Mouse (Mus musculus) CD8-positive naive resting alpha-beta T cell, adult 2 months (primary cell): ENCODE measurements around the gene Mad2l1bp.

Experiments used
- DNase-seq, 2 experiments: peaks; one replicate each; pipeline ENCODE4 v3.0.0; 2022; ENCODE audit warnings: low read depth in 2 of 2, low spot score in 2 of 2

Mad2l1bp gene

DNA sequence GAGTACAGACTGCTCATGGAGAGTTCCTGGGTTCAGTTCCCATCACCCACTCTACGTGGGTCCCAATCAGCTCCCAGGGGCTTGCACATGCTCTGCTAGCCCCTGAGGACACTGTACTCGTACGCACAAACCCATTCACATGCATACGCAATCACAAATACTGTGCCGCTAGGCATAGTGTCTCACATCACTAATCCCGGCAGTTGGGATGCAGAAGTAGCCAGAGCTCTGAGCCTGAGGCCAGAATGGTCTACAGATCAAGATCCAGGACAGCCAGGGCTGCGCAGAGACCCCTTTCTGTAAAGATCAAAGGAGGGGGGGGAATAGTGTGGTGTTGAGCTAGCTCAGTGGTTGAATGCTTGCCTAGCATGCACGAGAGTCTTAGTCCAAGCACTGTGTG lies 3.8 kb upstream of the Mad2l1bp start:
- DNase-seq: no peak

DNA sequence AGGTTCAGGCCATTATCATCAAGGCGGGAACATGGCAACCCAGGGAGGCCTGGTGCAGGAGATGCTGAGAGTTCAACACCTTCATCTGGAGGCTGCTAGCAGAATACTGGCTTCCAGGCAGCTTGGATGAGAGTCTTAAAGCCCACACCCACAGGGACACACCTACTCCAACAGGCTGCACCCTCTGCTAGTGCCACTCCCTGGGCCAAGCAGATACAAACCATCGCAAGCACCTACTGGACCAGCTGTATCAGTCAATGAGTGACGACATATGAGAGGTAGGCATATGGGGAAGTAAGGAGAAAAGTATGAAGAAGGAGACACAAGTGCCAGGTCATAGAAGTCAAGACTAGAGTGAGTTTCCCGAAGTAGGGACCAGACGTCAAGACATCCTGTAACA lies 3.3 kb upstream of the Mad2l1bp start:
- no peak for DNase-seq

DNA sequence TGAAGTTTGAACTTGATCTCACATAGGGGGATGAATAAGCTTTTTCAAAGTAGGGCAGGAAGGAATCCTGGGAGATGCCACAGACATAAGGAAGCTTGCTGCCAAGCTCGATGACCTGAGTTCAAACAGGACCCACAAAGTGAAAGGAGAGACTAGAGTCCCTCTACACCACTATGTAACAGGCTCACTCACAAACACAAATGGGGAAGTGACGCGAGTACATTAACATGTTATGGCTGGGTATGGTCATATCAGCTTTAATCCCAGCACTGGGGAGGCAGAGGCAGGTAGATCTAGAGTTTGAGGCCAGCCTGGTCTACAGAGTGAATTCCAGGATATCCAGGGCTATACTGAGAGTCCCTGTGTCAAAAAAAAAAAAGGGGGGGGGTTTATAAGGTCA lies 983 bp upstream of the Mad2l1bp start:
- no peak for DNase-seq

DNA sequence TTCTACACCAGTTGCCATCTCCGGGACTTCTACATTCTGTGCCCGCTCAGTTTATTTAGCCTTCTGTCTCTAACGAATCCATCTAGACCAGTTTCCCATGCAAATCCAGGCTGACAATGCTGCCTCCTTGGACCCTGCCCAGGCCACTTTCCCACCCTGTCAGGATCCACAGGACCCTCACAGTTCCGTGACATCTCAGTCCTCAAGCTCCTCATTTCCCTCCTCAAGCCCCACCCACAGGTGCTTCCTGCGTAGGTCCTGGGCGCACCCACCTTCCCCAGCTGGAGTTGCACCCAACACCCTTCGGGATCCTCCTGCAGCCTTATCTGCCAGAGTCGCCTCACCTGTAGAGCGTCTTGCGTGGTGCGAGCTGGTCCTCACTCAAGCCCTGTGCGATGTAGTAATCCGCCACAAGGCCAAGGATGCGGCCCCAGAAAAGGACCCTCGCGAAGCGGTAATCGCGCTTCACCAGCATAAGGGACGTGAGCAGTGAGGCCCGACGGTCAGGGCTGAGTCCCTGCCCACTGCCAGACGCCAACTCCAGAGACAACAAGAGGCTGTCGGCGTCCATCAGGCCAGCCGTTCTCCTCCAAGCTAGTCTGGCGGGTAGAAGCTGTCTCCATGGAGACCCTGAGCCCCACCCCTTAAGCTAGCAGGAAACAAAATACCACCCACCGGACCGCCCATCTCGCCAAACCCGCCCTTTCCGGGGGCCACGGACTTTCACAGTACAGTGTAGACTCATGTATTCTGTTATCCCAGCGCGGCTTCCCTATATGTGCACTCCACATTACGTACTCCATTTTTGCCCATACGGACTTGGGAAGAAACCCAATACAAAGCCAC lies 9.6 kb downstream of the Mad2l1bp start, which contains the start of gene Rsph9:
Gene Rsph9, minus strand, starts transcription at position 639 of the 846 bp plus-strand sequence.
- peak; percentile 57 to 67 for DNase-seq

DNA sequence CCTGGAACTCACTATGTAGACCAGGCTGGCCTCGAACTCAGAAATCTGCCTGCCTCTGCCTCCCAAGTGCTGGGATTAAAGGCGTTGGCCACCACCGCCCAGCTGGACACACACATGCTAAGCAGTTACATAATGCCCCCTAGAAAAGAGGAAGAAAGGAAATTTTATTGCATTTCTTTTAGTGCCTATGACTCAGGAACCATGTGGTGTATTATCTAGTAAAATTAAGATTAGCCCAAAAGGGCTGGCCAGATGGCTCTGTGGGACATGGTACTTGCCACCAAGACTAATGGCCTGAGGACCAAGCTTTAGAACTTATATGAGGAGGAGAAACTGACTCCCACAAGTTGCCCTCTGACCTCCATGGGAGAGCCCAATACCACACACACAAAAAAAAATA lies 13.5 kb downstream of the Mad2l1bp start:
- no peak for DNase-seq

DNA sequence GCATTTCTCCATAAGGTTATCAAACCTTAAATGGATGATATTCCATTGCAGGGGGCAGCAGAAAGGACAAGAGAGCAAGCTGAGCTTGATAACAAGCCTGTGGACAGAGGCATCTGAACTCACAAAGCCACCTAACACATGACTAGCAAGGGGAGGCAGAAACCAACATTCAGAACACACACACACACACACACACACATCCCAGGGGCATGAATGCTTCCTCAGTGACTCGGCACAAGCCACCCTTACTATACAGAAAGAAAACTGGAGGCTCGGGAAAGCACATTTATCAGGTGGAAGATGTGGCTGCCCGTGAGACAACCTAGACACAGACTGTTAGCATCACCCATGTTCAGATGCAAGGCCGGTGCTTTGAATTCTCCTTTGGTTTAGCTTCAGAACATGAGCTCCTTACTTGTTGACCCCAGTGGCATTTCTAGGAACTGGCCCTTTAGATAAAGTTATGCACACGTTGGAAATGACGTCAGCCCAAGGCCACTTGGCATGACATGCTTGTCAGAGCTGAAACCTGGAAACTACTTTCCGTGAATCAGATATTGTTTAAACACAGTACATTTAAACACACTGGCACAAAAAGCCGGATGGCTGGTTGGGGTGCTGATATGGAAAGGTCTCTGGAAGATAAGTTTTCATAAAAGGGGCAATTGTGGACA lies 14.7 kb downstream of the Mad2l1bp start:
- DNase-seq: no peak

DNA sequence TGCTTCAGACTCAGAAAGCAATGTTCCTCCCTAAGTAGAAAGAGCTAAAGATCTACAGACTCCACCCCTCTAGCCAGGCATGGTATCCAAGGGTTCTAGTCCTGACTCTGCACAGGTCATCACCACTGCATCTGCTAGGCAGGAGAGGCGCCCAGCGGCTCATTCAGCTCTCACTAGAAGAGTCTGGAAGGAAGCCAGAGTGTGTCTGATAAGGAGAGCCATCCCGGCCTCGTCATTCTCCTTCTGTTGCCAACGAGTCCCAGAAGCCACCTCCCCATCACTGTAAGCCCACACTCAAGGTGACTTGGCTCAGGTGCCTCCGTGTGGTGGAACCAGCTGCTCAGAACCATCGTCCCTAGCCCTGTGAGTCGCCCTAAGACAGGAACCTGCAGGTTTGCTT lies 20.5 kb downstream of the Mad2l1bp start:
- DNase-seq: no peak

DNA sequence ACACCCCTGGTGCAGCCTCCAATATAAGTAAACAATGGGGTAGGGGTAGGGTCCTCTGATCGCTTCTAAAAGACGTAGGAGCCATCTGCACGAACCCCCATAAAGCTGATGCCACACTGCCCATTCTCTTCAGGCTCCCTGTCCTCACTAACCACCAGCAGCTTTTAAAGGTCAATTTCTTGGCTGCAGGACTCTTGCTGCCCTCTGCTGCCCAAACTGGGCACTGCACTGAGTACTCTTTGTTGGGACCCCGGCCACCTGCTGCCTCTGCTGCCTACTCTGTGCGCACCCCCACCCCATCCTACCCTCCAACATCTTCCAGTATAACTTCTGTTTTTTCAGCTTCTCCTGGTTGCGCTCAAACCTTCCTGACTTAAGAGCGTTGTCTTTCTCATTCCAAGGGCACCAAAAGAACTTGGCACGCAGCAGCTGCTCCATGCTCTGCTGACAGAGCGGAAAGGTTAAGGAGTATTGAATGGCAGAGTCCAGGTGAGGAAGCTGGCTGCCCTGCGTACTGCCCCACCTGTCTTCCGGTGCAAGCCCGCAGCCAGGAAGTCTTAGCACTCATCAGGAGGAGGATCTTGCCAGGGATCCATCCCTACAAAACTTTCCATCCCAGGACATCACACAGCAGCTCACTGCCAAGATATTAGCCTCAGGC lies 21.2 kb downstream of the Mad2l1bp start:
- peak in 1 of 2 experiments; percentile 51 for DNase-seq

DNA sequence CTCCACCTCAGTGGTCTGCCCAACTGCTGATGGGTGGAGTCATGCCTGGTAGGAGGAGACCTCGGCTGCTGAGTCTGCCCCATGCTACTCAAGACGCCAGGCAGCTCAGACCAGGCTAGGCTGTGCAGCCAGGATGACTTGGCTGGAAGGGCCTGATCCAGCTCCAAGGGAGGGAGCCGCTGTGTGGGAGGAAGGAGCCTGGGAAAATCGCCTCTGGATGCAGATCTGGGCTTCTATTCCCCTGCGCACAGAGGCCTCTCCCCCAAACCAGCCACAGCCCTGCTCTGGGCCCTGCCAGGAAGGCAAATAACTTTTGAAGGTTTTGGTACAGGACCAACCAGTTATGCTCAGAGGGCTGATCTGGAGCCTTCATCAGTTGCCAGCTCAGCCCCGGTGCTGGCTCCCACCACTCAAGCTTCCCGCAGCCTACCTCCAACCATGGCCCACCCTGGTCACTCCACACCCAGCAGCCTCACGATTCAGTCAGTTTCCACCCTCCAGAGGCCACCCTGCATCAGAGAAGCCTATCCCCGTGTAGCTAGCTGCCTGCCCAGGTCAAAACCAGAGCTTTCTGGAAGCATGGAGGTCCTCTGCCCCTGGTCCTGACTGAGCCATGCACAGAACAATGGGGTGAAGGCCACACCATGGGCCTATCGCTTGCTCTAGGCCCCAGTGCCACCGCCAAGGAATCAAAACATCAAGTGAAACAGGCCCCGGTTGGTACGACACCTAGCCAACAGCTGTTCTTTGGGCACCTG lies 23.4 kb downstream of the Mad2l1bp start:
- DNase-seq: no peak

DNA sequence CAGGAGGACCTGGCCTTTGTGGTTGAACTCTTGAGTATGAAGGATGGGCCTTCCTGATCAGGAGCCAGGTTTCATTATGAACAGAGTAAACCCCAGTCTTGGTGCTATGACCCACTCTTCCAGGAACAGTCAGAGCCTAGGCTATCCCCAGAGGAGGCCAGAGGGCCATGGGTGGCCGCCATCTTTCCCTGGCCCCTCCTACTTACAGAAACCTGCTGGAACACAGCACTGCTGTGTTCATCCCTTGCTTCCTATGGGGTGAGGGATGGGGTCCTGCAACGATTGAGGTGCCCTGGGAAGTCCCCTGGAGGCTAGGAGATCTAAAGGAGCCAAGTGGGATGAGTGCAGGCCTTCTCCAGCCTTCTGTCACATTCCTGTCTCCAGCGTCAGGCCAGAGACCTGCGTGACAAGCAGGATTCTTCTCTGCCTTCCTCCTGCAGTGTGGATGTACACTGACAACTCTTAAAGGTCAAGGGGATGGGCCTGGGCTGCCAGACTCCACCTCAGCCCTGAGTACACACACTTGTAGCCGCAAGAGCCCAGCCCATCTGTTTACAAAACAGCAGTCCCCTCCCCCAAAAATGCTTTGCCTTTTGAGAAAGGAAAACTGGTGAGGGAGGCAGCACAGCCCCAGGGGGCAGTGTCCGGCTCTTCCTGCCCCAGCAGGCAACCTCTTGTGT lies 25.4 kb downstream of the Mad2l1bp start:
- DNase-seq: no peak

DNA sequence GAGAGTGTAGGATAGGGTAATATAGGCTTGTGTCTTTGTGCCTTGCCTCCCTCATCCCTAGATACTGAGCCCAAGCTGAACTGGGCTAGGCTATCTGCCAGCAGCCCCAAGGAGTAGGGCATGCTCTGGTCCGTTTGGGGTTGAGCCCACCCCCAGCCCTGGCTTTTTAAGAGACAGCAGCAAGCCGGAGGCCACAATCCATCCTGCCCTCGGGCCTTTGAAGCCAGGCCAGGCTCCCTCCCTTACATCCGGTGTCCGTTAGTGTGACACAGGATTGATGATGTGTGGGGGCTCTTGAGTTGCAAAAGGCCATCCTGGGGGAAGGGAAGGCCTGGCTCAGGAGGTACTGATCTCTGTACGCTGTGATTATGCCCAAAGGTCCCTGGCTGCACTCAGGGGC lies 26.7 kb downstream of the Mad2l1bp start:
- no peak for DNase-seq

DNA sequence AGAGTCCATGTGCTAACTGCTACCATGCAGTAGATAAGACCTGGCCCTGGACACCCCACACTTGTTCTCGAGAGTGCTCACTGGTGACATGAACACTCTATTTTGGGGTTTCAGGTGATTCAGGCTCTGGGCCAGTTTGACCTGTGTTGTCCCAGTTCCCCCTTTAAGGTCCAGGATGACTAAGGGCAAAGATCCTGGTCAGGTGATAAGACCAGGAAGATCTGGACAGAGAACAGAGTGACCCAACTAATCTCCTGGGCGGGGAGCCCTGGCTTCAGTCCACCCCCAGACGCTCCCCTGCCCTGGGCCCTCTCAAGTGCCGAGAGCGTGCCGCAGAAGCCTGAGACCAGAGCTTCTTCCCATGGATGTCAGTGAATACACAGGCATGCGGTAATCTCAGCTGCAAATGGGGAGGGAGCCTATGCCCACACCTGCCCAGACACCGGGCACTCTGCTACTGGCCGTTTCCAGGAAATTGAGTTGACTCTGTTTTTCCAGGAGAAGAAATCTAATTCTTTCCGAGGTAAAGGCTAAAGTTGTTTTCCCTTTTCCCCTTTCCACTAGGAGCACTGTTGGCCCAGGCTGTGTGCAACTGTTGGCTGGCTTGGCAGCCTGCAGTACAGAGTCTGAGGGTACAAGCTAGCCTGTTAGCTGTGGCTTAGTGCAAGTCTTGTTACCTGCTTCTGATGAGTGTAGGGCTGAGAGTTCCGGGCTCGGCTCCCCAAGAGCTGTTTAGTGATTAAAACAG lies 29.2 kb downstream of the Mad2l1bp start:
- DNase-seq: no peak

DNA sequence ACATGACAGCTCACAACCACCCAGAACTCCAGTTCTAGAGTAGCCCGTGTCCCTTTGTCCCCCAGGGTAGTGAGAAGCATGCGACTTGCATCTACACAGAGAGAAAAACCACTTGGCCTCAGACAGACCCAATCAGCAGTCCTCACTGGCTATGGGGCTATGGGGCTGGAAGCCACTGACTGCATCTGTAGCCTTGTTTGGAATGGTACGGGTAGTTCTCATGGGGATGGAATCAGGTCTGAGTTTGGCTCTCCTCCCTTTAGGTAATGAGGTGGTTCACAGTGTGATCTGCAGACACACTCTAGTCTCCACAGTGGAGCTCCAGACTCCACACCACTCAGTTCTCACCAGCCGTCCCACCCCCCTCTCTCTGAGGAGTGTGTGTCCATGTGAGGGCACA lies 30.1 kb downstream of the Mad2l1bp start:
- no peak for DNase-seq

DNA sequence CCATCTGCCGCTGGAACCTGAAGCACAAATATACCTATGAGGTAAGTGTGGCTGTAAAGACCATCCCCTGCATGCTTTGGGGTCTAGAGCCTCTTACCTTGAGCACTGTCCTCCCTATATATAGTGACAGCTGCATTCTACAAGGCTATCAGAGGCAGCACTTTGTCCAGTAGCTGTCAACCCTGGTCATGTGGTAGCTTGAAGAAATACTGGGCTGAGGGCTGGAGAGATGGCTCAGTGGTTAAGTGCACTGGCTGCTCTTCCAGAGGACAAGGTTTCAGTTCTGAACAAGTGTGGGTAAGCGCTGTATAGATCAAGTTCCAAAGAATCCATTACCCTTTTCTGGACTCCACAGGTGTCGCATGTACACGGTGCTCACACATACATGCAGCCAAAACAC lies 30.6 kb downstream of the Mad2l1bp start:
- DNase-seq: no peak

DNA sequence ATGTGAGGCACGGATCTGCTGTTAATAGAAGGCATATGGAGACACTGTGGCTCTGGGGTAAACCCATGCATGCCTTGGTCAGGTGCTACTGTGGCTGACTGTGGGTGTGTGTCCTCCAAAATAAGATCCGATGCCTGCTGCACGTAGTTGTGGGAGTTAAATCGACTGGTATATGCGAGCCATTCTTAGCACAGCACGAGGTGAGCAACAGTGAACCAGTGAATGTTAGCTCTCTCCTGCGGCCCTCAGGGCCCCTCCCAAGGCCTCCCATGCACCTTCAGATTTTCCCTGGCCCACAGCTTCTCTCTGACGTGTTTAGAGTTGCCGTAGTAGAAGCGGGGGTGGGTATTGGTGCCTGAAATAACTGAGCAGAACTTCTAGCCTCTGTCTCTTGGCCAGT lies 33.7 kb downstream of the Mad2l1bp start:
- no peak for DNase-seq

DNA sequence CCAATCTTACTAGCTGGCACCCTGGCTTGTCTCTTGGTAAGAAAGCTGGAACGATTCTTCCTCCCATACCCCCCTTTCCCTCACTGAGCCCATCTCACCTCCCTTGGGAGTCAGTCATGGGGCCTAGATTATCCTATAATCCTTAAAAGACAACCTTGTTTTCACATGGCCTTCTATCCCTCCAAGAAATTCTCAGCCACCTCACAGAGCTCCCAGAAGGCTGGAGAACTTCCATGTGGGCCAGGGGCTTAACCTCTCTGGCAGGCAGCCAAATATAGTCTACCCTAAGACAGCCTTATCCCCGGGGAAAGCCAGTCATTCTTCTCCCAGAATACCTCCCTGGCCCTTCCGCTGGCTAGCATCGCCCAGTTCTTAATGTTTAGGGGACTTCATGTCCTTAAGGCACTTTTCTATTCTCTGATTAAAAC lies 34.9 kb downstream of the Mad2l1bp start:
- DNase-seq: no peak

DNA sequence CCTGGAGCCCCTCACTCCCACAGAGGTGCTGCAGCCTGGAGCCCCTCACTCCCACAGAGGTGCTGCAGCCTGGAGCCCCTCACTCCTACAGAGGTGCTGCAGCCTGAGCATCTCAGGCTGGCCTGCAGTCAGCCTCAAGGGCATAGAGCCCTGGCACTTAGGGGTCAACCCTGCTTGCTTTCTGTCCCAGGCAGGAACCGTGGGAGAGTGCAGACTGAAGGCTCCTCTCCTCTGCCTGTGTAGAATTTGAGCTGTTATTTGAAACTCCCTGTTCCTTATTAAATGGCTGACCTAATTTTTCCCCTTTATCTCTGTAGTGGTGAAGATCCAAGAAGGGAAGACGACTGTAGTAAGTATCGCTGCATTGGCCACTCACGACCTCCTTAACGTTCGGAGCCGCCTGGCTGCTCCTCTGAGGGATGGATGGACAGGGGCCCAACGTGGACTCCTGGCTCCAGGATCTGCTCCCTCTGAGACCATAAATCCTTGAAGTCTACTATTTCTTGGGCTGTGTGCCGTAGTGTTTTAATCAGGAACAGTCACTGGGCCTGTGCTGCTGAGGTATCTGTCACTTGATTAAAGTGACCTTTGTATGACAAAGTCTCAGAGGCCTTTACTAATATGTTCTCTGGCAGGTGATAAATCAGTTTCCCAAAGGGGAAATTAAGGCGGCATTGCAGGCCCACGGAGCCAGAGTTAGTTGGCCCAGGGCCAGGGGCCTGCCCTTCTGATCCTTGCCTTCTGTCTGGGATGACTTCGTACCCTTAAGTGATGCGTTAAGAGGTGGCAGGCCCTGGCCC lies 35.5 kb downstream of the Mad2l1bp start:
- no peak for DNase-seq

DNA sequence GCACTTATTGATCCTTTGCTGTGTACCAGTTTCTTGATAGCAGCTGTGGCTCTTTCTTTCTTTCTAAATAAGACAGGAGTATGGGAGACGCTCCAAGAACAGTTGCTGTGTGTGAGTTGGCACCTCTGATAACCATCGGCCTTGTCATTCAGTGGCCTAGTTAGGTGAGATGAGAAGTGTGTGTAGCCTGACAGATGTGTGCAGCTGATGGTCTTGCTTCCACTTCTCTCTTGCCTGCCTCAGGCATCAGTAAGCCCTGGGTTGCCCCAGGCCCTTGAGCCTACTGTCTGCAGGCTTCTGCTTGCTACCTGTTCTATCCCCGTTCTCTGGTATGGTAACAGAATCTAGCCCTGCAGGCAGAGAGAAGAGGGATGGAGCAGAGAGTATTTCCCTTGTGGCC lies 36.5 kb downstream of the Mad2l1bp start:
- no peak for DNase-seq

DNA sequence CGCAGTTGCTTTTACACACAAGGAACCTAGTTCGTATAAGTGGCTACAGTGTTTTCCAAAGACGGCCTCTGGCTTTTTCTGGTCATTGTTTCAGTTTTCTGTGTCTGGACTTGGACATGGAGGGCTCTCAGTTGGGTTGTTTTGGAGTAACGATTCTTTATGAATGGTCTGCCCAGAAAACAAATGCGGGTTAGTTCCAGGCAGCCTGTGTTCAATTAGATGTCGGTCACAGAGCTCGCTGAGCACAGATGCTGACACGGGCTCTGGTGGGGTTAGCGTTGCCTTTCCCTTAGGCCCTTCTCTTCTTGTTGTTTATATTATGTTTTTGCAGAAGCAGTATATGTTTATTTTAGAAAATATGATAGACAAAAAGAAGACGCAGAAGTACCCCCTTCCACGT lies 37.2 kb downstream of the Mad2l1bp start:
- no peak for DNase-seq
